Mouse (Mus musculus) embryonic facial prominence, embryonic 10.5 days (tissue): Measurements from ENCODE around the gene Coro6. TPM values are rescaled to one million over a fixed set of nuclear protein-coding genes. Genes with fewer than 3 reads are reported as not detected.

Experiments used
- polyA plus RNA-seq: library from polyadenylated mRNA; unstranded; fragments of >200 nt; fragmentation: Nextera tagmentation; extraction: Ambion mirVana; gene quantifications from 2 replicates; pipeline ENCODE4 v1.2.1, GENCODE M21; 2016

Gene Coro6
- polyA plus RNA-seq, 1 experiment from 2014 or later, result not detected

Other genes with a start within 250 kb of the Coro6 start
- gene Ssh2, start 246.1 kb upstream of the Coro6 start, polyA plus RNA-seq, result 9.2 and 9.5 TPM in 2 replicates
- 11.8 and 13.1 TPM in 2 replicates for gene Ankrd13b, start 27.3 kb downstream of the Coro6 start, polyA plus RNA-seq
- 13.0 and 13.2 TPM in 2 replicates for gene Git1, start 31.2 kb downstream of the Coro6 start, polyA plus RNA-seq
- 5.8 and 6.8 TPM in 2 replicates for gene Abhd15, start 52.7 kb downstream of the Coro6 start, polyA plus RNA-seq
- 33.1 and 35.0 TPM in 2 replicates for gene Trp53i13, start 53.6 kb downstream of the Coro6 start, polyA plus RNA-seq
- gene Gm10392, start 56.8 kb downstream of the Coro6 start, polyA plus RNA-seq, result 0.11 TPM in 2 replicates
- gene Taok1, start 145.4 kb downstream of the Coro6 start, polyA plus RNA-seq, result 11.9 and 13.5 TPM in 2 replicates
- 3.9 and 4.7 TPM in 2 replicates for gene Nufip2, start 223.7 kb downstream of the Coro6 start, polyA plus RNA-seq